Comparison of ENCODE assay signal across 19 mouse cellular contexts in genomic region chr1:46983093-46983492, GRCm38 (mm10).
DNase-seq lines count a peak whose midpoint lies in the region; TF ChIP-seq lines count a peak whose summit lies in the region.
"Had no signal": no experiment of that assay in that cellular context is flagged by ENCODE, and none has a peak within 500 bp of the region (broad histone marks: within the 10 kb centered on the region; RNA-seq: fewer than 3 reads in every experiment).

No protein-coding gene starts in this region.

- no peak for TF ChIP-seq CTCF in left cerebral cortex, adult 2 months (IDR thresholded peaks at IDR 0.05)
- no peak for TF ChIP-seq CTCF in cortical plate, adult 2 months (IDR thresholded peaks at IDR 0.05; ENCODE audit: extremely low read depth, insufficient read depth, low read length)

- intact Hi-C loops in left cerebral cortex, adult 2 months (cut with DNase I): loop anchor here (5.0 kb wide), 2 partner anchors 119 to 209 kb away; no protein-coding TSS in a partner anchor
- intact Hi-C loops in left cerebral cortex, postnatal 10 days (cut with DNase I): no loop called here

- no peak overlapping the region for H3K4me3 ChIP-seq in left cerebral cortex, adult 2 months
- no peak overlapping the region for H3K4me3 ChIP-seq in cortical plate, adult 2 months (ENCODE audit: insufficient read depth, low read length)
- H3K4me3 ChIP-seq: embryonic facial prominence, embryonic 13.5 days; embryonic facial prominence, embryonic 15.5 days; erythroblast, embryonic 14.5 days; forebrain, embryonic 10.5 days; forebrain, embryonic 12.5 days had no signal

- no peak for TF ChIP-seq POLR2A in cortical plate, adult 2 months (IDR thresholded peaks at IDR 0.05; ENCODE audit: extremely low read depth, insufficient read depth, low read length)

- DNase-seq in left cerebral cortex, adult 2 months (ENCODE audit: extremely low spot score in 1 of 2, low spot score in 2 of 2): no peak
- DNase-seq in left cerebral cortex, postnatal 10 days (ENCODE audit: extremely low spot score in 1 of 2, low spot score in 2 of 2): no peak
- DNase-seq in spleen, postnatal 10 days (ENCODE audit: low spot score in 2 of 2): no peak
- DNase-seq in urinary bladder, postnatal 10 days (ENCODE audit: low spot score): no peak
- DNase-seq: adrenal gland, adult 2 months; adrenal gland, postnatal 10 days; adrenal gland, postnatal 25 days; cerebellum, adult 11-12 months; cerebellum, adult 2 months; cerebellum, adult 9-10 months; cerebellum, postnatal 10 days; cerebellum, postnatal 25 days; embryo, embryonic 11 days had no signal

- peak overlapping the region; percentile 63; the same call in 1 of the 2 replicates for H3K27ac ChIP-seq in left cerebral cortex, adult 2 months
- peak overlapping the region; percentile 47; the same call in 1 of the 2 replicates for H3K27ac ChIP-seq in cortical plate, adult 2 months (ENCODE audit: insufficient read depth, low read length)
- H3K27ac ChIP-seq: embryonic facial prominence, embryonic 13.5 days; embryonic facial prominence, embryonic 15.5 days; forebrain, embryonic 10.5 days; forebrain, embryonic 12.5 days had no signal

- no peaks in the 10 kb centered on the region; the same call in 1 of the 2 replicates for H3K4me1 ChIP-seq in cortical plate, adult 2 months (ENCODE audit: control insufficient read depth, insufficient read depth, low read length)
- H3K4me1 ChIP-seq: embryonic facial prominence, embryonic 13.5 days; embryonic facial prominence, embryonic 15.5 days; forebrain, embryonic 10.5 days; forebrain, embryonic 12.5 days had no signal
